Mouse (Mus musculus) spleen, adult 18-20 months (tissue): ENCODE measurements around the gene Btbd2.

Experiments used
- DNase-seq, 2 experiments: peaks; one replicate each; pipeline ENCODE4 v3.0.0; 2022; ENCODE audit warnings: mixed read lengths in 2 of 2

The Btbd2 gene

GRCm38 (mm10) chr10:80656863-80657623 lies at the start of gene Btbd2:
Gene Btbd2 (minus strand): TSS chr10:80657071.
- no peak for DNase-seq

- DNase-seq: no peak
These were observed 48.6 kb upstream of the Btbd2 start for GRCm38 (mm10) chr10:80705479-80705878.

GRCm38 (mm10) chr10:80705033-80705432 lies 48.2 kb upstream of the Btbd2 start:
- DNase-seq: no peak

DNA sequence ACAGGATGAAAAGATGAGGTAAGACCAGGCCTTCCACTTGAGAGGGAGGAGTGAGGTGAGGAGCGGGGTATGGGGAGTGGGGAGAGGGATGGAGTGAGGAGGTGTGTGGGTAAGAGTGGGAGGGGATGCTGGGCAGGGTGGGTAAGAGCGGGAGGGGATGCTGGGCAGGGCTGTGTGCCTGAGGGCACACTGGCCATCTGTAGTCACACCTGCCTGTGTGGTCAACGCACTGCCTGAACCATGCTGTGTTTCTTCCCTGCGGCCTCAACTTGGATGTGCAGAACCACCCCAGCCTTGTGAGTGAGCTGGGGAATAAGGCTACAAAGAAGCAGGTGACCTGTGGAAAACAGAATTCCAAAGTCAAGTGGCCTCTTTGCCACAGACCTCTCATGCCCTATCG lies 47.5 kb upstream of the Btbd2 start:
- no peak for DNase-seq

DNA sequence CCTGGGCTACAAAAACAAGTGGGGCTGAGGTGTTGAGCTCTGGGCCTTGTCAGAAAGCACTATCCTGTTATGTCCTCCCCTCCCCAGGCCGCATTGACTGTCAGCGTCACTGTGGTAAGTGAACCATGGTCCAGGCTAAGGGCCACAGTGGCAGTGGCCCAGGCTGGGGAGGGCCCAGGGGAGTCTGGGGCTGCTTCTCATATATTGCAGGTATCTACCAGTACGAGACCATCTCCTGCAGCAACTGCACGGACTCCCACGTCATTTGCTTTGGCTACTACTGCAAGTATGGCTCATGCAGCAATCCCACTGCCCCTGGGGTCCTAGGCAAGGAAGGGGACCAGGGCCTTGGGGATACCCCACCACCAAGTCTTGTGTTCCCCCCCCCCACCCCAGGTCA lies 46.8 kb upstream of the Btbd2 start:
- no peak for DNase-seq

- DNase-seq: peak; percentile 91 to 93
These were observed 45.9 kb upstream of the Btbd2 start for GRCm38 (mm10) chr10:80702536-80703390.

DNA sequence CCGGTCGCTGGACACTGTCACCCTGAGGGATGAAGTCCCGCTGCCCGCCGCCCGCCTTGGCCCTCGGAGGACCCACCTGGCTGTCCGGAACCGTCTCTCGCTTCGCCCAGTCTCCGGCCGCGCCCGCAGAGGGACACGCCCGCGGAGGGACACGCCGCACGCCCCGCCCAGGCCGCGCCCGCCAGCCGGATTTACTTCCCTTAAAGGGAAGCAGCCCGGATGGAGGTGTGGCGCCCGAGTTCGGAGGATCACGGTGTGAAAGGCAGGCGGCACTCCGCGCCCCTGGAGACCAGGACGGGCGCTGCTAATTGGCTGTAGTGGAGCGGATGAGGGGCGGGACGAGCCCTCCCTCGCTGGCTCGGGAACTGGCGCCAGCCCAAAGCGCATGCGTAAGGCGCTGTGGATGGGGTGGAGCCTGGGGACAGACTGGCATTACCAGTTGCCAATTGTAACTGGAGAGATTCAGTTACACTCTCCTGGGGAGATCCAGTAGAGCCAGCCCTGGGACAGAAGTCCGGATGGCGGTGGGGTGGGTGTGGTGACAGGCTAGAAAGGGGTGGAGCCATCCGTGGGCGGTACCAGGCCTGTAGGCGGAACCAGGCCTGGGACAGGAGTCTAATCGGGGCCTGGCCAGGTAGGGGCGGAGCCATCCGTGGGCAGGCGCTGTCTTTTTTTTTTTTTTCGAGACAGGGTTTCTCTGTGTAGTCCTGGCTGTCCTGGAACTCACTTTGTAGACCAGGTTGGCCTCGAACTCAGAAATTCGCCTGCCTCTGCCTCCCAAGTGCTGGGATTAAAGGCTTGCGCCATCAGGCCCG lies 45.1 kb upstream of the Btbd2 start, which contains the start of the genes Mob3a and Izumo4:
Gene Mob3a (minus strand): TSS at position 257 of the 815 bp plus-strand sequence.
Gene Izumo4 (plus strand): TSS at position 464 of the 815 bp plus-strand sequence.
- DNase-seq: peak; percentile 97 to 100

- peak; percentile 39 to 49 for DNase-seq
These were observed 43.9 kb upstream of the Btbd2 start for GRCm38 (mm10) chr10:80700732-80701131.

GRCm38 (mm10) chr10:80700038-80700504 lies 43.2 kb upstream of the Btbd2 start:
- DNase-seq: no peak

DNA sequence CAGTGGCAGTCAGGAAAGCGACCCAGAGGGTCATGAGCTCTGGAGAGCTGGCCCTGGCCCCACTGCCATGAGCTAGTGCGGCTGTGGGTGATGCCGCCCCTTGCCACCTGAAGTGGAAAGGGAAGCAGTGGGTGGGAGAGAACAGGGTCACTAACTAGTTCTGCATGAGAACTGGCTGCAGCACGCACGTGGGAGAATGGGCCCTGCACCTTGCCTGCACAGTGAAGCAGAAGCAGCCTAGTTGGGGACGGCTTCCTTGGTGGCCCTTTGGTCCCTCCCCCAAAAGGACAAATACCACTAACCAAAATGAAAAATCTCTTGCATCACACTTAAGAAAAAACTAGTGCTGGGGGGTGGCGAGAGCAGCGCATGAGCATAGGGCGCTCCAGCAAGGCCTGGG lies 41.7 kb upstream of the Btbd2 start:
- DNase-seq: peak in 1 of 2 experiments; percentile 31

- DNase-seq: no peak
These were observed 40.9 kb upstream of the Btbd2 start for GRCm38 (mm10) chr10:80697812-80698211.

GRCm38 (mm10) chr10:80697393-80697787 lies 40.5 kb upstream of the Btbd2 start:
- no peak for DNase-seq

DNA sequence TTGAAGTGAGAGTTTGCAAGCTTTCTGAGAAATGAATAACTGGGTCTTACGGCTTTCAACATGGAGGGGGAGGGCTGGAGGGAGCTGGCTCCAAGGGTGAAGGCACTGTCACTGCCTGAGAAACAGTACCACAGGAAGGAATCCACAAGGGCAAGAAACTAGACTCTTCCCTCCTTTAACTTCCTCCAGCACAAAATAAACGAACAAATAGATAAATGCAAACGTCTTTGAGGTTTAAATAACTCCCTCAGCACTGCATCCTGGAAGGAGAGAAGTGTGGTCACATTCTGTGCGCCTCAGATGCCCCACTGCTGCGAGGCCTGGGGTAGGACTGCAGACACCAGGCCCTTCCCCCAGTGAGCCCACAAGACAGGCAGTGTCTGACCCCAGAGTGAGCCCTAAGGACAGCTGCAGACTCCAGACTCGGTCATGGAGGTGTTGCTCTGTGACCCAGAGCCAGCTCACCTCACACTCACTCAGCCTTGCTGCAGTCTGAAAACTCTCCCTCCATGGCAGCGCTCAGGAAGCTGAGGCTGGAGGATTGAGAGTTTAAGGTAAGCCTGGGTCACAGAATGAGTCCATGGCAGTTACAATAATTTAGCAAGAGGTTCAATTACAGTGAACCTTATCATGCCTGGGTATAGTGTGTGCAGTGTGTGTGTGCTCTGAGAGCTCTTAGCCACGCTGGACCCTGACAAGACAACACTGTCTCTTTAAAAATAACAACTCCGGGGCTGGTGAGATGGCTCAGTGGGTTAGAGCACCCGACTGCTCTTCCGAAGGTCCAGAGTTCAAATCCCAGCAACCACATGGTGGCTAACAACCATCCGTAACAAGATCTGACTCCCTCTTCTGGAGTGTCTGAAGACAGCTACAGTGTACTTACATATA lies 39.9 kb upstream of the Btbd2 start:
- no peak for DNase-seq

GRCm38 (mm10) chr10:80695801-80696501 lies 39.1 kb upstream of the Btbd2 start:
- peak; percentile 46 to 54 for DNase-seq

DNA sequence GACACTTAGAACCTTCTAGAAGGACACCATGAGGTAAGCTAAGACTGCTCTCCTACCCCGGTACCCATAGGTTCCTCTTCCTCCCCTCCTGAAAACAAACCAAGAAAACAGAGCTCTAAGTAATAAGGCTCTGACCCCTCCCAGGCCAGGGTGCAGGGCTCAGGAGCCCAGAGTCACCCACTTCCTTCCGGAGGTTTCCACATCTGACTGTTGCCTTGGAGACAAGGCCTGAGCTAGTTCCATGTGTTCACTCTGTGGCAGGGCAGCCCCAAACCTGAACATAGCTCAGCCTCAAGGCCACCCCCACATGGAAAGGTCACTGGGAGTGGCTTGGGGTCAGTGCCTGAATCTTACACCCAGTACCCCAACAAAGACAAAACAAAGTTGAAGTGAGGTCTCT lies 38.3 kb upstream of the Btbd2 start:
- peak; percentile 72 to 86 for DNase-seq

DNA sequence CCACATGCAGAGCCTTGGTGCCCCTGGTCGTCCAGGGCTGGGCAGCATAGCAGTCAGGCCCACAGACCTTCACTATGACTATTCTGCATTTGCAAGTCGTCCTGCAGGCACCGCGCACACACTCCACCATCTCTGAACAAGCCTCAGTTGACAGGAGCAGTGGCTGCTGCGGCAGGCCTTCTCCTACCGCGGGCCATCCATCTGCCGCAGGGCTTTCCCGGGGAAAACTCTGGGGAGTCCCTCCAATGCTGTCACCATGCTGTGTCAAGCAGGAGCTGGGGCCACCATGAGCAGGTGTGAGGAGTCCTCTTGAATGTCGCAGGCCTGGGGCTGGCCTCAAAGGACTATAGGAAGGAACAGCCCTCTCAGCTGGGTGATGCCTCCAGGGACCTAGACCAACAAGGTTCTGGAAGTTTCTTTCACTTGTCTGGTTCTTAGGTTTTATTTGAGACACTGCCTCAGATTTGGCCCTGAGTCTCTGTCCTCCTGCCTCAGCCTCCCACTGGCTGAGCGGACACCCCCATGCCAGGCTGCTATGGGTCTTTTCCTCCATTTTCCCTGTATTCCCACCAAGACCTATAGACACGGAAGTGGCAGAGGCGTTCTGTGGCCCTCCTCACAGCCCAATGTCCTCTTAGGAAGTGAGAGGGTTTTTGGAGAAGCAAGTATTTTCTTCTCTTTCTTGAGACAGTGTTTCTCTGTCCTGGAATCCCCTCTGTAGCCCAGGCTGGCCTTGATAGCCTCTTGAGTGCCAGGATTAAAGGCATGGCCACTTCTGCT lies 37.5 kb upstream of the Btbd2 start:
- DNase-seq: no peak

DNA sequence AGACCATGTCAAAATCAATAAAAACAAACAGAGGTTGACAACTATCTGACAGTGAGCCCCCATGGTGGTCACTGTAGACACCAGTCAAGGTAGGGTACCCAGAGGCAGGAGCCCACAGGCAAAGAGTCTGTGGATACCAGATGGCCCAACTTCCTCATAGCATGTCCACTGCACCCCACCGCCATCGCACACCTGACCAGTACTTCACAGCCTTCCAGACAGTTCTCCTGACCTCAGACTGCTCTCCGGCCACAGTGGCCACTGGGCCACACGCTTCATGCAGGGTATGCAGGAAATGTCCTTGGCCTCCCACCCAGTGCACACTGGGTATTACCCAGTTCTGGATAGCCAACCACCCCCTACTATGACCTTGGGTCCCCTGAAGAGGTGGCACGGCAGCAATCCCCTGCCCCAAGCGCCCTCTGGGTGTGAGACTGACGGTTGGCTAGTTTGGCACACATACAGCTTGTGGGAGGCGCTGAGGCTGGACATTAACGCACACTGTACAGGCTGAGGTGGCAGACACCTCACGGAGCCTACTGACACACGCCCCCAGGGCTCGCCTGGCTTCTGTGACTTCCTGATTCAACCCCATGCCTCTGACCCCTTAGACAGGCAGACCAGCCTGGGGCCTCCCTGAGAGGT lies 36.7 kb upstream of the Btbd2 start:
- no peak for DNase-seq

GRCm38 (mm10) chr10:80692249-80693165 lies 35.6 kb upstream of the Btbd2 start:
- peak; percentile 53 to 65 for DNase-seq
